Mouse (Mus musculus) limb, embryonic 12.5 days (tissue): ENCODE results near the gene Tmem223. TPM values are rescaled to one million over a fixed set of nuclear protein-coding genes. Genes with fewer than 3 reads are reported as not detected.

Experiments used
- ATAC-seq: fragments of 200-750 bp; cut with Nextera tagmentation; 2 replicates; pipeline ENCODE4 v1.8.0; 2017; ENCODE audit warnings: low read depth, moderate TSS enrichment; ENCODE audit not compliant: insufficient number of reproducible peaks, insufficient read depth, low FRiP score, low TSS enrichment
- H3K27ac ChIP-seq: fragments of 300-500 bp; sonication (generic); 2 replicates; pipeline ENCODE4 v1.5.1; 2016; ENCODE audit warnings: mild to moderate bottlenecking, moderate library complexity
- H3K27me3 ChIP-seq: fragments of 300-500 bp; sonication (generic); 2 replicates; pipeline ENCODE4 v1.6.1; 2016; ENCODE audit warnings: mild to moderate bottlenecking, moderate library complexity
- H3K36me3 ChIP-seq: fragments of 300-500 bp; sonication (generic); 2 replicates; pipeline ENCODE4 v1.6.1; 2016; ENCODE audit warnings: mild to moderate bottlenecking, moderate library complexity
- H3K4me1 ChIP-seq: fragments of 300-500 bp; sonication (generic); replicated peaks from 2 replicates; pipeline ENCODE4 v1.6.1; 2016
- H3K4me2 ChIP-seq: fragments of 300-500 bp; sonication (generic); 2 replicates; pipeline ENCODE4 v1.6.1; 2016; ENCODE audit warnings: mild to moderate bottlenecking, moderate library complexity
- H3K4me3 ChIP-seq: fragments of 300-500 bp; sonication (generic); replicated peaks from 2 replicates; pipeline ENCODE4 v1.5.1; 2016; ENCODE audit warnings: mild to moderate bottlenecking
- H3K9ac ChIP-seq: fragments of 300-500 bp; sonication (generic); replicated peaks from 2 replicates; pipeline ENCODE4 v1.6.1; 2016; ENCODE audit warnings: mild to moderate bottlenecking, moderate library complexity
- H3K9me3 ChIP-seq: fragments of 300-500 bp; sonication (generic); 2 replicates; pipeline ENCODE4 v1.6.1; 2016; ENCODE audit warnings: mild to moderate bottlenecking, moderate library complexity
- WGBS: fragments of 180-500 bp; shearing (Covaris S2); methylation state at CpG from one replicate; pipeline ENCODE4 v1.1.7; 2016; 5-methylcytosine and 5-hydroxymethylcytosine counted together
- polyA plus RNA-seq: library from polyadenylated mRNA; unstranded; fragments of >200 nt; fragmentation: Nextera tagmentation; extraction: Ambion mirVana; gene quantifications from 2 replicates; pipeline ENCODE4 v1.2.1, GENCODE M21; 2016

Tmem223 gene
- 206 and 215 TPM in 2 replicates for polyA plus RNA-seq

- ATAC-seq: 0 out of 2 replicates have a peak, but pooled peaks have one; percentile 2
- H3K27ac ChIP-seq: peak within 1 kb of the TSS; percentile 91
- H3K9me3 ChIP-seq: 0 out of 2 replicates have a peak, but pooled peaks cover under 1% of the 10 kb centered on the region
- peaks cover 30% of the 10 kb centered on the region for H3K4me1 ChIP-seq
- peaks cover 75% of the 10 kb centered on the region for H3K36me3 ChIP-seq
- peak within 1 kb of the TSS; percentile 69 for H3K4me2 ChIP-seq
- 24% methylated on average over 29 of the region's 29 CpGs for WGBS
- H3K4me3 ChIP-seq: peak within 1 kb of the TSS; percentile 70
- H3K27me3 ChIP-seq: no peaks in the 10 kb centered on the region
- H3K9ac ChIP-seq: peak within 1 kb of the TSS; percentile 90
Observed at GRCm38 (mm10) chr19:8770567-8771270, at the start of gene Tmem223. Gene Tmem223, plus strand, starts transcription at chr19:8770996.

- peaks cover 22% of the 10 kb centered on the region for H3K4me1 ChIP-seq
- H3K27me3 ChIP-seq: no peaks in the 10 kb centered on the region
- H3K4me3 ChIP-seq: no peak overlapping the region
- peak overlapping the region; percentile 62; the same call in 1 of the 2 replicates for H3K4me2 ChIP-seq
- no peaks in the 10 kb centered on the region for H3K9me3 ChIP-seq
- no peak overlapping the region for H3K27ac ChIP-seq
- no peak for ATAC-seq
- 63% methylated on average over 1 of the region's 1 CpGs for WGBS
- H3K36me3 ChIP-seq: peaks cover 24% of the 10 kb centered on the region
- H3K9ac ChIP-seq: no peak overlapping the region
Observed at GRCm38 (mm10) chr19:8721378-8721777, 49.4 kb upstream of the Tmem223 start.

- ATAC-seq: no peak
- peak overlapping the region; percentile 73 for H3K9ac ChIP-seq
- WGBS: 58% methylated on average over 4 of the region's 4 CpGs
- peaks cover 30% of the 10 kb centered on the region for H3K36me3 ChIP-seq
- H3K4me1 ChIP-seq: peaks cover 22% of the 10 kb centered on the region
- no peaks in the 10 kb centered on the region for H3K9me3 ChIP-seq
- no peaks in the 10 kb centered on the region for H3K27me3 ChIP-seq
- peak overlapping the region; percentile 74 for H3K4me3 ChIP-seq
- H3K27ac ChIP-seq: peak overlapping the region; percentile 98; the same call in 1 of the 2 replicates
- H3K4me2 ChIP-seq: peak overlapping the region; percentile 62
Observed at GRCm38 (mm10) chr19:8722021-8722420, 48.8 kb upstream of the Tmem223 start.

GRCm38 (mm10) chr19:8722559-8722906, 48.3 kb upstream of the Tmem223 start:
- Histone ChIP-seq H3K9me3 (no peaks in the 10 kb centered on the region), H3K27ac (peak overlapping the region; percentile 98), H3K9ac (peak overlapping the region; percentile 73), H3K4me2 (peak overlapping the region; percentile 62), H3K36me3 (peaks cover 32% of the 10 kb centered on the region), H3K27me3 (no peaks in the 10 kb centered on the region), H3K4me3 (peak overlapping the region; percentile 74), H3K4me1 (peaks cover 22% of the 10 kb centered on the region)
- ATAC-seq: no peak
- 4% methylated on average over 5 of the region's 5 CpGs for WGBS

GRCm38 (mm10) chr19:8722907-8723573, 47.8 kb upstream of the Tmem223 start, which contains the start of gene Slc3a2:
Gene Slc3a2, minus strand, starts transcription at chr19:8723369.
- WGBS: under 1% methylated on average over 50 of the region's 50 CpGs
- ATAC-seq: peak; percentile 96
- Histone ChIP-seq H3K27ac (peak within 1 kb of the TSS; percentile 98), H3K4me2 (peak within 1 kb of the TSS; percentile 86), H3K36me3 (peaks cover 32% of the 10 kb centered on the region), H3K4me3 (peak within 1 kb of the TSS; percentile 74), H3K9ac (peak within 1 kb of the TSS; percentile 98), H3K9me3 (no peaks in the 10 kb centered on the region), H3K4me1 (peaks cover 22% of the 10 kb centered on the region), H3K27me3 (no peaks in the 10 kb centered on the region)

- no peak for ATAC-seq
- peak overlapping the region; percentile 98 for H3K9ac ChIP-seq
- peaks cover 32% of the 10 kb centered on the region for H3K36me3 ChIP-seq
- H3K4me1 ChIP-seq: peaks cover 22% of the 10 kb centered on the region
- under 1% methylated on average over 20 of the region's 20 CpGs for WGBS
- peak overlapping the region; percentile 74 for H3K4me3 ChIP-seq
- H3K9me3 ChIP-seq: no peaks in the 10 kb centered on the region
- peak overlapping the region; percentile 86 for H3K4me2 ChIP-seq
- H3K27ac ChIP-seq: peak overlapping the region; percentile 98
- no peaks in the 10 kb centered on the region for H3K27me3 ChIP-seq
Observed at GRCm38 (mm10) chr19:8723574-8724346, 47.0 kb upstream of the Tmem223 start.

GRCm38 (mm10) chr19:8724392-8724791, 46.4 kb upstream of the Tmem223 start:
- Histone ChIP-seq H3K9me3 (no peaks in the 10 kb centered on the region), H3K36me3 (peaks cover 32% of the 10 kb centered on the region), H3K27me3 (no peaks in the 10 kb centered on the region), H3K4me1 (peaks cover 22% of the 10 kb centered on the region), H3K27ac (peak overlapping the region; percentile 98), H3K4me2 (peak overlapping the region; percentile 86), H3K9ac (peak overlapping the region; percentile 98), H3K4me3 (peak overlapping the region; percentile 74)
- WGBS: 7% methylated on average over 2 of the region's 2 CpGs
- ATAC-seq: no peak

GRCm38 (mm10) chr19:8725081-8725613, 45.6 kb upstream of the Tmem223 start:
- Histone ChIP-seq H3K4me2 (peak overlapping the region; percentile 86), H3K9ac (peak overlapping the region; percentile 98), H3K9me3 (no peaks in the 10 kb centered on the region), H3K4me3 (peak overlapping the region; percentile 74), H3K4me1 (peaks cover 22% of the 10 kb centered on the region), H3K36me3 (peaks cover 32% of the 10 kb centered on the region), H3K27ac (peak overlapping the region; percentile 98; the same call in 1 of the 2 replicates), H3K27me3 (no peaks in the 10 kb centered on the region)
- 54% methylated on average over 4 of the region's 4 CpGs for WGBS
- ATAC-seq: no peak

- H3K36me3 ChIP-seq: peaks cover 32% of the 10 kb centered on the region
- no peak overlapping the region for H3K4me2 ChIP-seq
- no peak overlapping the region for H3K27ac ChIP-seq
- H3K9me3 ChIP-seq: no peaks in the 10 kb centered on the region
- ATAC-seq: no peak
- no peak overlapping the region for H3K9ac ChIP-seq
- no peaks in the 10 kb centered on the region for H3K27me3 ChIP-seq
- 19% methylated on average over 3 of the region's 3 CpGs for WGBS
- H3K4me3 ChIP-seq: no peak overlapping the region
- peaks cover 17% of the 10 kb centered on the region for H3K4me1 ChIP-seq
Observed at GRCm38 (mm10) chr19:8726609-8727390, 44.0 kb upstream of the Tmem223 start.

- Histone ChIP-seq H3K9ac (no peak overlapping the region), H3K27ac (0 out of 2 replicates have a peak overlapping the region, but pooled peaks have one; percentile 23), H3K4me2 (no peak overlapping the region), H3K9me3 (no peaks in the 10 kb centered on the region), H3K4me3 (no peak overlapping the region), H3K4me1 (peaks cover 12% of the 10 kb centered on the region), H3K36me3 (peaks cover 32% of the 10 kb centered on the region), H3K27me3 (no peaks in the 10 kb centered on the region)
- 28% methylated on average over 5 of the region's 5 CpGs for WGBS
- no peak for ATAC-seq
Observed at GRCm38 (mm10) chr19:8727495-8728114, 43.2 kb upstream of the Tmem223 start.
